Mouse (Mus musculus) liver, embryonic 15.5 days (tissue): Measurements from ENCODE around the gene Heg1. TPM values are rescaled to one million over a fixed set of nuclear protein-coding genes. Genes with fewer than 3 reads are reported as not detected.

Source experiments
- ATAC-seq: fragments of 200-750 bp; cut with Nextera tagmentation; 2 replicates; pipeline ENCODE4 v1.8.0; 2017; ENCODE audit warnings: moderate number of reproducible peaks, mild to moderate bottlenecking, moderate library complexity; ENCODE audit not compliant: insufficient read depth
- H3K27ac ChIP-seq: fragments of 300-500 bp; sonication (generic); replicated peaks from 2 replicates; pipeline ENCODE4 v1.5.1; 2015; ENCODE audit warnings: mild to moderate bottlenecking, inconsistent platforms
- H3K27me3 ChIP-seq: fragments of 300-500 bp; sonication (generic); 2 replicates; pipeline ENCODE4 v1.6.1; 2015; ENCODE audit warnings: mild to moderate bottlenecking, inconsistent platforms
- H3K36me3 ChIP-seq: fragments of 300-500 bp; sonication (generic); replicated peaks from 2 replicates; pipeline ENCODE4 v1.6.1; 2015; ENCODE audit warnings: moderate library complexity, mild to moderate bottlenecking, inconsistent platforms
- H3K4me1 ChIP-seq: fragments of 300-500 bp; sonication (generic); replicated peaks from 2 replicates; pipeline ENCODE4 v1.6.1; 2015; ENCODE audit warnings: inconsistent platforms
- H3K4me2 ChIP-seq: fragments of 300-500 bp; sonication (generic); 2 replicates; pipeline ENCODE4 v1.6.1; 2015; ENCODE audit warnings: moderate library complexity, mild to moderate bottlenecking, inconsistent platforms
- H3K4me3 ChIP-seq: fragments of 300-500 bp; sonication (generic); replicated peaks from 2 replicates; pipeline ENCODE4 v1.5.1; 2015; ENCODE audit warnings: mild to moderate bottlenecking, inconsistent platforms
- H3K9ac ChIP-seq: fragments of 300-500 bp; sonication (generic); 2 replicates; pipeline ENCODE4 v1.6.1; 2015; ENCODE audit warnings: moderate library complexity, mild to moderate bottlenecking, inconsistent platforms
- H3K9me3 ChIP-seq: fragments of 300-500 bp; sonication (generic); replicated peaks from 2 replicates; pipeline ENCODE4 v1.6.1; 2016; ENCODE audit warnings: inconsistent platforms
- WGBS: fragments of 180-500 bp; shearing (Covaris S2); methylation state at CpG from one replicate; pipeline ENCODE4 v1.1.7; 2015; ENCODE audit warnings: mixed read lengths; ENCODE audit not compliant: insufficient replicate concordance; 5-methylcytosine and 5-hydroxymethylcytosine counted together
- polyA plus RNA-seq: library from polyadenylated mRNA; unstranded; fragments of >200 nt; fragmentation: Nextera tagmentation; extraction: Ambion mirVana; gene quantifications from 2 replicates; pipeline ENCODE4 v1.2.1, GENCODE M21; 2015

Heg1 gene
- polyA plus RNA-seq, 1 experiment from 2014 or later: 4.9 TPM

DNA sequence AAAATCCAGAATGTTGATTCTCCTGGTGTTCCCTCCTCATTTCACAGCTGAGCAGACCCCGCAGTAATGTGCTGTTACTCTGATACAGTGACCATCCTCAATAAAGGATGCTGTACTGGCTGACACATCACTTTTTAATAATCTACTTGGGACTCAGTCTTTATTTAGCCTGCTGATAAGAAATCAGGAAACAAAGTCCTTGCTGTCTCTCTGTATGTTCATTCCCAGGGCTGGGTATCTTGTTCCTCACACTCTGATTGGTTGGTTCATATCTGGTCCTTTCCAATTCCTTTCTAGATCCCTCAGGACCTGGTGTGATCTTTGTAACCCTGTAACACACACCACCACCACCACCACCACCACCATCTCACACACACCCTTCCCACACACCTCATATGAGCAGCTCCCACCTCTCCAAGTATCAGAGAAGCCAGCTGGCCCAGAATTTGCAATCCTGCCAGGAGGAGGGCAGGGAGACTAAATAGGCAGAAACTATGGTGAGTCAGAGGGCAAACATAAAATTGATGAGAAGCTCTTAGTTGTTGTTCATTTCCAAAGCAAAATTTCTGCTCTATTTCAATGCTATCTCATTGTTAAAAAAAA lies 91.7 kb downstream of the Heg1 start:
- H3K27ac ChIP-seq: no peak overlapping the region

DNA sequence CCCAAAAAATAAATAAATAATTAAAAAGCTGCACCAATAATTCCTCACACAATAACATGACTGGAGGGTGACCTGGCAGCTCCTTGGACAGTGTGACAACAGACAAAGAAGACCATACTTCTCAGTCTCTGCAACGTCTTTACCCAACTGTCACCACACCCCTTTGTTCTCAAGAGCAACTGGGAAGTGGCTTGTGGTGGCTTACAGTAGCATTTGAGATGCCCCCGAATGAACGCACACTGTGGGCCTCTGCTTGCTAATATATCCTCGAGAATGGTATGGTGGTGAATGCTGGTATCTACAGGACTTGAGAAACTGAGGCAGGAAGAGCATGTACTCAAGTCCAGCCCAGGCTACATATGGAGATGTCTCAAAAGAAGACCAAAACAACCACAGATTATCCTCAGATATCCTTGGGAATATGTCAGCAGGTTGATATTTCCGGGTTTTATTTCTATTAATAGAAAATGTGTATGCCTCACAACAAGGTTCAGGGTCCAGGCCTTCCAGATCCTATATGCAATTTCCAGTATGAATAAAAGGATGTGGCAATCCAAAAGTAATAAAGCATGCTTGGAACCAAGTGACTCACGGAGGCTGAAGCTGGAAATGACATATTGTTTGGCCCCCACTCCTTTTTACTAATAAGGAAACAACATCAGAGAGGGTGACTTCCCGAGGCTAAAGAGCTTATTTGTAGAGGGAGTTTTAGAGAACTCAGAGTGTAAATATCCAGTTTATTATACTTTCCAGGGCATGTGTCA lies 92.8 kb downstream of the Heg1 start:
- Histone ChIP-seq H3K27me3 (no peaks in the 10 kb centered on the region), H3K9me3 (no peaks in the 10 kb centered on the region), H3K36me3 (no peaks in the 10 kb centered on the region), H3K4me3 (no peak overlapping the region), H3K4me2 (no peak overlapping the region), H3K4me1 (peaks cover 35% of the 10 kb centered on the region), H3K9ac (no peak overlapping the region), H3K27ac (no peak overlapping the region)
- 27% methylated on average over 7 of the region's 7 CpGs for WGBS
- no peak for ATAC-seq

More for the DNA sequence above, 91.7 kb downstream of the Heg1 start:
- Histone ChIP-seq H3K36me3 (no peaks in the 10 kb centered on the region), H3K9ac (no peak overlapping the region), H3K4me3 (no peak overlapping the region), H3K27me3 (no peaks in the 10 kb centered on the region), H3K9me3 (no peaks in the 10 kb centered on the region), H3K4me1 (peaks cover 32% of the 10 kb centered on the region), H3K4me2 (no peak overlapping the region)
- no peak for ATAC-seq
- WGBS: 73% methylated on average over 1 of the region's 1 CpGs

GRCm38 (mm10) chr16:33777607-33778006 lies 93.4 kb downstream of the Heg1 start:
- no peaks in the 10 kb centered on the region for H3K27me3 ChIP-seq
- no peak overlapping the region for H3K4me2 ChIP-seq
- H3K9ac ChIP-seq: no peak overlapping the region
- peaks cover 36% of the 10 kb centered on the region for H3K4me1 ChIP-seq
- H3K4me3 ChIP-seq: no peak overlapping the region
- no peak for ATAC-seq
- 71% methylated on average over 6 of the region's 6 CpGs for WGBS
- no peaks in the 10 kb centered on the region for H3K9me3 ChIP-seq
- no peak overlapping the region for H3K27ac ChIP-seq
- H3K36me3 ChIP-seq: no peaks in the 10 kb centered on the region

DNA sequence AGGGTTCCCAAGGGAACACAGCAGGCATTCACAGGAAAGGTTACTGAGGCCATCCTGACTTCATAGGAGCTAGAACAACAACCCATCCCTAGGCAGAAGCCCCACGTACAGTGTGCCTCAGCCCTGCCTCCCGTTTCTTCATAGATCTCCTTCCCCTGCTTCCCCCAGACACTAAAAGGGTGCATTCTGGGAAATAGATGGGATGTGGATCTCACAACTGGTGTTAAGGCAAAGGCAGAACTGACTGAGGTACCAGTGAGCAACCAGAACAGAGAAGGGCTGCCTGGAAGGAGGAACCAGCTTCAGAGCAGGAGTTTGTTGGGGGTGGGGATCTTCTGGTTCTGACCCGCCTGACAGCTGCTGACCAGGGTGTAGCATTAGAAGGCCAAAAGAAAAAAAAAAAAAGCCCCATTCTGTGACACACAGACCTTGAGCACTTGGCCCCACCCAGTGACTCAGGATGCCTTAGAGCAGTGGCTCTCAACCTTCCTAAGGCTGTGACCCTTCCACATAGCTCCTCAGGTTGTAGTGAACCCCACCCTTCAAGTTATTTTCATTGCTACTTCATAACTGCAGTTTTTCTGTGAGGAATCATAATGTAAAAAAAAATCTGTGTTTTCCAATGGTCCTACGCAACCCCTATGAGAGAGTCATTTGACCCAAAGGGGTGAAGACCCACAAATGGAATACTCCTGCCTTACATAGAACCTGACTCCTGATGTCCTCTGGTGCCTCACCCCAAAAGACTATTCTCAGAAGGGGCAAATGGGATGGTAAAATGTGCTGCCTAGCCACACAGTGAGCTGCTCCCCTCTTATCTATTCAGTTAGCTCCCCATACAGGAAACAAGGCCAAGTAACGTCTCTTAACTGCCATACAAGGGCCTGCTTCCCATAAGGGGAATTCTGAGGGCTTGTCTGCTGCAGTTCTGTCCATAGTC lies 97.9 kb downstream of the Heg1 start:
- Histone ChIP-seq H3K4me1 (peaks cover 23% of the 10 kb centered on the region), H3K27me3 (no peaks in the 10 kb centered on the region), H3K9ac (no peak overlapping the region), H3K9me3 (no peaks in the 10 kb centered on the region), H3K4me3 (no peak overlapping the region), H3K36me3 (no peaks in the 10 kb centered on the region), H3K4me2 (no peak overlapping the region), H3K27ac (peak overlapping the region; percentile 41; the same call in 1 of the 2 replicates)
- 28% methylated on average over 5 of the region's 5 CpGs for WGBS
- peak; percentile 47; the same call in 1 of the 2 replicates for ATAC-seq

DNA sequence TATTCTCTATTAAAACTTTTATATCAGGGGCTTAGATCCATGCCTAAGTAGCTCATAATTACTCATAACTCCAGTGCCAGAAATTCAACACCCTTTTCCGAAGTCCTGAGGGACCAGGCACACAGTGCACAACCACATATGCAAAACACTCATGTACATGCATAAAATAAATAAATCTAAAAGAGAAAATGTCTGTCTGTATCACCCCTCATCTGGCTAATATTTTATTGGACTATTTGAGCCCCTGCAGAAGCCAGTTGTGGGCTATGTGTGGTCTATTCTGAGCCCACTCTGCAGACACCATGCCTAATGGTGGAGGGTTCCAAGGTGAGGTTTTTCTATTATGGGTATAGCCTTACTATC lies 98.5 kb downstream of the Heg1 start:
- no peak overlapping the region for H3K4me2 ChIP-seq
- ATAC-seq: no peak
- no peak overlapping the region for H3K27ac ChIP-seq
- WGBS: 44% methylated on average over 1 of the region's 1 CpGs
- no peak overlapping the region for H3K9ac ChIP-seq
- H3K9me3 ChIP-seq: no peaks in the 10 kb centered on the region
- no peak overlapping the region for H3K4me3 ChIP-seq
- H3K4me1 ChIP-seq: peaks cover 25% of the 10 kb centered on the region
- H3K27me3 ChIP-seq: no peaks in the 10 kb centered on the region
- H3K36me3 ChIP-seq: no peaks in the 10 kb centered on the region

GRCm38 (mm10) chr16:33784547-33784946 lies 100.4 kb downstream of the Heg1 start:
- Histone ChIP-seq H3K4me1 (peaks cover 25% of the 10 kb centered on the region), H3K27ac (no peak overlapping the region), H3K4me2 (no peak overlapping the region), H3K9me3 (no peaks in the 10 kb centered on the region), H3K9ac (no peak overlapping the region), H3K36me3 (no peaks in the 10 kb centered on the region), H3K27me3 (no peaks in the 10 kb centered on the region), H3K4me3 (no peak overlapping the region)
- ATAC-seq: no peak
- 13% methylated on average over 1 of the region's 1 CpGs for WGBS

- Histone ChIP-seq H3K4me2 (no peak overlapping the region), H3K27ac (0 out of 2 replicates have a peak overlapping the region, but pooled peaks have one; percentile 30), H3K4me1 (peaks cover 25% of the 10 kb centered on the region), H3K36me3 (no peaks in the 10 kb centered on the region), H3K4me3 (no peak overlapping the region), H3K27me3 (no peaks in the 10 kb centered on the region), H3K9me3 (no peaks in the 10 kb centered on the region), H3K9ac (no peak overlapping the region)
- WGBS: 15% methylated on average over 8 of the region's 8 CpGs
- no peak for ATAC-seq
These were observed 101.0 kb downstream of the Heg1 start for GRCm38 (mm10) chr16:33785092-33785704.

DNA sequence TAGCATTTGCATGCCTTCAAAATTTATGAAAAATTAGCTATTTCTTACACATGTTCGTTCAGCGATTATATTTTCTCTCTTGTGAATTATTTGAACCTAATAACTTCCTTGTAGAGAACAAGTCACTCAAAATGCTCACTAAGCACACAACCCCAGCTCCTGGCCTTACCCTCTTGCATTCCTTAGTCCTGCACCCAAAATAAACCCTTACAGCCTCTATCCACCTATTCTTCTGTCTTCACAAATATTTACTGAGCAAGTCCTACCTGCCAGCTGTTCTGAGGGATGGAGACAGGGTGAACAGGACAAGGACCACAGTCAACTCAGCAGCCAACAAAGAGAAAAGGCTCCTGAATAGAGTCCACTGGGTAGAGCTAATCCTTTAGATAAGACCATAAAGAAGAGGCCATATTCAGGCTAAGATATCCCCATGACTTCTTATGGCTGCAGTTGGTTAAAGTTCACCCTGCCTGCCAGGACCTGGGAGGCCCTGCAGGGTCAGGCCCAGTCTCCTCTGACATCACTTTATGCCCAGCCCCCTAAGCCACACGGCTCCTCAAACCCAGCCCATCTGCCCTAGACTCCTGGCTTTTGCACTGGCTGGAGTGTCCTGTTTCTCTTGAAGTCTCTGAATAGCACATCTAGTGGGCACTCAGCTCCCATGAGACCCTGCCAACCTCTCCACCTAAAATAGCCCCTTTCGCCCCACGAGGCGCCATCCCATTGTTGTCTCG lies 102.7 kb downstream of the Heg1 start:
- Histone ChIP-seq H3K27me3 (no peaks in the 10 kb centered on the region), H3K36me3 (no peaks in the 10 kb centered on the region), H3K4me1 (peaks cover 22% of the 10 kb centered on the region), H3K4me2 (no peak overlapping the region), H3K9me3 (no peaks in the 10 kb centered on the region), H3K9ac (no peak overlapping the region), H3K4me3 (no peak overlapping the region), H3K27ac (no peak overlapping the region; the same call in 1 of the 2 replicates)
- ATAC-seq: no peak; the same call in 1 of the 2 replicates
- 43% methylated on average over 7 of the region's 7 CpGs for WGBS

- Histone ChIP-seq H3K4me2 (no peak within 1 kb of the TSS), H3K9ac (no peak within 1 kb of the TSS), H3K36me3 (no peaks in the 10 kb centered on the region), H3K9me3 (no peaks in the 10 kb centered on the region), H3K27ac (no peak within 1 kb of the TSS), H3K4me3 (no peak within 1 kb of the TSS), H3K27me3 (no peaks in the 10 kb centered on the region), H3K4me1 (peaks cover 22% of the 10 kb centered on the region)
- no peak for ATAC-seq
- 15% methylated on average over 10 of the region's 10 CpGs for WGBS
These were observed 109.9 kb downstream of the Heg1 start, which contains the start of gene Muc13 for GRCm38 (mm10) chr16:33793846-33794791. TSS of gene Muc13 (plus strand) at chr16:33794037.
